Mouse (Mus musculus) thymus, adult 2 months (tissue): ENCODE results near the gene Mtg2.

Experiments used
- CTCF ChIP-seq: fragments of 200-500 bp; IDR thresholded peaks from 2 replicates; pipeline ENCODE4 v1.5.1; 2012; ENCODE audit warnings: mild to moderate bottlenecking, control low read depth, low read length, moderate library complexity, borderline replicate concordance; ENCODE audit not compliant: control insufficient read depth, poor library complexity, insufficient read depth; ENCODE audit errors: extremely low read depth
- POLR2A ChIP-seq: fragments of 200-500 bp; IDR thresholded peaks from 2 replicates; pipeline ENCODE4 v1.6.1; 2012; ENCODE audit warnings: mild to moderate bottlenecking, low read length, control low read depth, moderate library complexity; ENCODE audit not compliant: control insufficient read depth, poor library complexity, insufficient read depth; ENCODE audit errors: extremely low read depth

DNA sequence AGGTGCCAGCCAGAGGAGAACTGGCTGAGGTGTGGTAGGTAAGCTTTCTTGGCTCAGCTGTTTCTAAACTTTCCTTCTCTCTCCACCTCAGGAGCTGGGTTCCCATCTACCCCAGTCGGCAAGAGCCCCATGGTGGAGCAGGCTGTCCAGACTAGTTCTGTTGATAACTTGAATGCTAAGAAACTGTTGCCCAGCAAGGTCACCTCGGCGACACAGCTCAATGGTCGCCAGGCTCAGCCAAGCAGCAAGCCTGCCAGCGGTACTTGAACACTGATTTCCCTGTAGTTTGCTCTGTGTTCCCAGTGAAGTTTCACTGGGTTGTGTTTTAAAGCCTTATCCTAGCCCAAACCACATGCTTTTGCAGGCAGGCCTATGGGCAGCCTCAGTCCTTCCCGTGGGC is 39.1 kb upstream of the Mtg2 start:
- TF ChIP-seq POLR2A (no peak), CTCF (no peak)
